Mouse (Mus musculus): ENCODE results near the gene Ppp1r26.
A peak's percentile ranks its signal among the peaks of the same experiment; 100 is the strongest.
"Not testable (repeated sequence)": the region's sequence is repeated elsewhere in the genome, so short reads cannot be mapped to it uniquely, and the experiment has no call there.

The Ppp1r26 gene

GRCm38 (mm10) chr2:28467860-28468485 is 21.4 kb downstream of the Ppp1r26 start, which contains the start of gene Mrps2:
Gene Mrps2, plus strand, starts transcription at chr2:28468066.
- H3K27me3 ChIP-seq (ENCODE audit: control insufficient read depth, insufficient read depth, low read length, poor library complexity, severe bottlenecking) = no peaks in the 10 kb centered on the region; the same call in 1 of the 2 replicates
- peak; percentile 88 for DNase-seq (ENCODE audit: low read depth, low spot score)
- no peaks in the 10 kb centered on the region; the same call in 1 of the 2 replicates for H3K36me3 ChIP-seq (ENCODE audit: control insufficient read depth, insufficient read depth, low read length, poor library complexity, severe bottlenecking)

- no peaks in the 10 kb centered on the region; the same call in 1 of the 2 replicates for H3K36me3 ChIP-seq (ENCODE audit: control insufficient read depth, insufficient read depth, low read length, poor library complexity, severe bottlenecking)
- no peaks in the 10 kb centered on the region; the same call in 1 of the 2 replicates for H3K27me3 ChIP-seq (ENCODE audit: control insufficient read depth, insufficient read depth, low read length, poor library complexity, severe bottlenecking)
- no peak for DNase-seq (ENCODE audit: low read depth, low spot score)
Observed at GRCm38 (mm10) chr2:28468486-28469225, 22.1 kb downstream of the Ppp1r26 start.

DNA sequence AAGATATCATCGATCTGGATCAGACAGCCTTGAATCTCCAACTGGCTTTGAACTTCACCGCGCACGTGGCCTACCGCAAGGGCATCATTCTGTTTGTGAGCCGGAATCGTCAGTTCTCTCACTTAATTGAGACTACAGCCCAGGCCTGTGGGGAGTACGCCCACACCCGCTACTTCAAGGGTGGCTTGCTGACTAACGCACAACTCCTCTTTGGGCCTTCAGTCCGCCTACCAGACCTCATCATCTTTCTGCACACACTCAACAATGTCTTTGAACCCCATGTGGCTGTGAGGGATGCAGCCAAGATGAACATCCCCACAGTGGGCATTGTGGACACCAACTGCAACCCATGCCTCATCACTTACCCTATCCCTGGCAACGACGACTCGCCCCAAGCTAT is 22.9 kb downstream of the Ppp1r26 start:
- H3K36me3 ChIP-seq (ENCODE audit: control insufficient read depth, insufficient read depth, low read length, poor library complexity, severe bottlenecking) = no peaks in the 10 kb centered on the region; the same call in 1 of the 2 replicates
- no peak for DNase-seq (ENCODE audit: low read depth, low spot score)
- no peaks in the 10 kb centered on the region; the same call in 1 of the 2 replicates for H3K27me3 ChIP-seq (ENCODE audit: control insufficient read depth, insufficient read depth, low read length, poor library complexity, severe bottlenecking)

DNA sequence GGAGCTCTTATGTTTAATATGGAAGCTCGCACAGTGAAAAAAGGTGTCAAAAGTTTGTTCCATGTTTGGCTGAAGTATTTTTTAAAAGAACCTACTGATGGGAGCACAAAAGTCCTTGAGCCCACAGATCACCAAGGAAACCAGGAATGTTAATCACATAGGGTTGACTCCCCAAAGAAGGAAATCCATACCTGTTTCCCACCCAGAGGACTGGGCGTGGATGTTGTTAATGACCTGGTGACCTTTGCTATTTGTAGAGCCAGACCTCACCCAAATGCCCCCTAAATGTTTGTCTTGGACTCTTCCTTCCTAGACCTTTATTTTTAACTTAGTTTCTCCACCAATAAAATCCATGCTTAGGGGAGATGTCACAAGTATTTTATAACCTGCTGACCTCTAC is 24.0 kb downstream of the Ppp1r26 start:
- no peak for DNase-seq (ENCODE audit: low read depth, low spot score)
- H3K36me3 ChIP-seq (ENCODE audit: control insufficient read depth, insufficient read depth, low read length, poor library complexity, severe bottlenecking) = no peaks in the 10 kb centered on the region; the same call in 1 of the 2 replicates

GRCm38 (mm10) chr2:28472011-28472410 is 25.4 kb downstream of the Ppp1r26 start:
- not testable (repeated sequence) for DNase-seq (ENCODE audit: low read depth, low spot score); H3K27me3 ChIP-seq (ENCODE audit: control insufficient read depth, insufficient read depth, low read length, poor library complexity, severe bottlenecking); H3K36me3 ChIP-seq (ENCODE audit: control insufficient read depth, insufficient read depth, low read length, poor library complexity, severe bottlenecking)

More for the DNA sequence above, 24.0 kb downstream of the Ppp1r26 start:
- H3K27me3 ChIP-seq (ENCODE audit: control insufficient read depth, insufficient read depth, low read length, poor library complexity, severe bottlenecking) = no peaks in the 10 kb centered on the region; the same call in 1 of the 2 replicates

DNA sequence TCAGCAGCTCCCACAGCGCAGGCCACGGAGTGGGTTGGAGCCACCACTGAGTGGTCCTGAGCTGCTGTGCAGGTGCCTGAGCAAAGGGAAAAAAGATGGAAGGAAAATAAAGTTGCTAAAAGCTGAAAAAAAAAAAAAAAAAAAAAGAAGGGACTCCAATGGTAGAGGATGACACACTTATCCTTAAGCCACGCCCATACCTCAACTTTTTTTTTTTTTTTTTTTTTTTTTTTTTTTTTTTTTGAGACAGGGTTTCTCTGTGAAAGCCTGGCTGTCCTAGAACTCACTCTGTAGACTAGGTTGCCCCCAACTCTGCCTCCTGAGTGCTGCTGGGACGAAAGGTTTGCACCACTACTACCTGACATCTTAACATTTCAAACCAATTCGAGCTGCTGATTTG is 31.4 kb downstream of the Ppp1r26 start:
- not testable (repeated sequence) for H3K27me3 ChIP-seq (ENCODE audit: control insufficient read depth, insufficient read depth, low read length, poor library complexity, severe bottlenecking); H3K36me3 ChIP-seq (ENCODE audit: control insufficient read depth, insufficient read depth, low read length, poor library complexity, severe bottlenecking)

DNA sequence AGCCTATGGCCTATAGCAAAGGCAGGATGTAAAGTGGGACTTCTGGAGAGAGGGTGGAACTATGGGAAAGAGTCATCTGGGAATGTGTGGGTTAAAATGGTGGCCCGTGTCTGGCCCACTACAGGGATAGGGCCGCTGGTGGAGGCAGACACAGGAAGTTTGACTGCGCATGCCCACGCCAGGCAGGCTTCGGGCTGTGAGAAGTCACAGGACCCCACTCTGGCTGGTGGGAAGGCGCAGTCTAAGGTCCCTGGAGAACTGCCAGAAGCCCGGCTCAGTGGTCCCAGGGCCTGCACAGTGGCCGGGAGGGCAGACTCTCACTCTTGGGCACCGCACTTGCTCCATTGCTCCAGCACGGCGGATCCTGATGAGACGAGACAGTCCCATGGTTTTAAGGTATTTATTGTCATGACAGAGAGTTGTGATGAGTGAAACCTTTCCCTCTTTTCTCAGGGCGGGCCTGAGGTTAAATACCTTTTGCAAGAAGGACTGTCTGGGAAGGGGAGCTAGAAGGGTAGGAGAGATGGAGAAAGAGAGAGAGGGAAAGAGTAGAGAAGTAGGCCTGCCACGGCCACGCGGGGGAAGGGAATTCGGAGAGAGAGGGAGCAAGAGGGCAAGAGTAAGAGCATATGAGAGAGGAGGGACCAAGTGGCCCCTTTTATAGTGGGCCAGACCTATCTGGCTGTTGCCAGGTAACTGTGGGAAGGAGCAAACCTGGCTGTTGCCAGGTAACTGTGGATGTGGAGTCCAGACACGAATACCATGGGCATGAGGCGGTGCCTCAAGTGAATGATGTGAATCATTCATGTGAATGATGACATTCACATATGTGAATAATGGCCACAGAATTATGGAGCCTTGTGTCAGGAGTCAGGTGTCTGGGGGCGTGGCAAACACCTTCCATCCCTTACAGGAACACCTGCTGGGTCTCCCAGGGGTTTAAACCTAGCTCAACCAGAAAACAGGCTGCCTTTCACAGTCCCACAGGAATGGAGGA is 32.9 kb downstream of the Ppp1r26 start:
- Histone ChIP-seq H3K36me3 (ENCODE audit: control insufficient read depth, insufficient read depth, low read length, poor library complexity, severe bottlenecking) (no peaks in the 10 kb centered on the region), H3K27me3 (ENCODE audit: control insufficient read depth, insufficient read depth, low read length, poor library complexity, severe bottlenecking) (no peaks in the 10 kb centered on the region)
- DNase-seq (ENCODE audit: low read depth, low spot score) = no peak

More for the DNA sequence above, 31.4 kb downstream of the Ppp1r26 start:
- DNase-seq (ENCODE audit: low read depth, low spot score) = not testable (repeated sequence)

DNA sequence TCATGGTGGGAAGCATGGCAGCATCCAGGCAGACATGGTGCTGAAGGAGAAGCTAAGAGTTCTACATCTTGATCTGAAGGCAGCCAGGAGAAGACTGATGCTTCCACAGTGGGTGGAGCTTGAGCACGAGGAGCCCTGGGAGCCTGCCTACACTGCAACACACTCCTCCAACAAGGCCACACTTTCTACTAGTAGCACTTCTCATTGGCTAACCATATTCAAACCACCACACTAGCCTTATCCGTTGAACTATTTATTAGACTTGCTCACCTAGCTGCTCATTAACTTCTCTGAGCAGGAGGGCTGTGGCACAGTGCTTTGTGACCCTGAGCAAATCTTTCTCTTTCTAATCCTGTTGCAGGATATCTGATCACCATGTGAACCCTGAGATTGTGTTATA is 37.3 kb downstream of the Ppp1r26 start:
- Histone ChIP-seq H3K36me3 (ENCODE audit: control insufficient read depth, insufficient read depth, low read length, poor library complexity, severe bottlenecking) (no peaks in the 10 kb centered on the region), H3K27me3 (ENCODE audit: control insufficient read depth, insufficient read depth, low read length, poor library complexity, severe bottlenecking) (no peaks in the 10 kb centered on the region)

GRCm38 (mm10) chr2:28494521-28494920 is 47.9 kb downstream of the Ppp1r26 start:
- Histone ChIP-seq H3K27me3 (ENCODE audit: control insufficient read depth, insufficient read depth, low read length, poor library complexity, severe bottlenecking) (no peaks in the 10 kb centered on the region), H3K36me3 (ENCODE audit: control insufficient read depth, insufficient read depth, low read length, poor library complexity, severe bottlenecking) (no peaks in the 10 kb centered on the region)
- no peak for DNase-seq (ENCODE audit: low read depth, low spot score)

More for the DNA sequence above, 37.3 kb downstream of the Ppp1r26 start:
- DNase-seq (ENCODE audit: low read depth, low spot score) = no peak

GRCm38 (mm10) chr2:28495207-28495756 is 48.7 kb downstream of the Ppp1r26 start:
- peak; percentile 46 for DNase-seq (ENCODE audit: low read depth, low spot score)
- no peaks in the 10 kb centered on the region for H3K36me3 ChIP-seq (ENCODE audit: control insufficient read depth, insufficient read depth, low read length, poor library complexity, severe bottlenecking)
- no peaks in the 10 kb centered on the region for H3K27me3 ChIP-seq (ENCODE audit: control insufficient read depth, insufficient read depth, low read length, poor library complexity, severe bottlenecking)

- no peak for DNase-seq (ENCODE audit: low read depth, low spot score)
- H3K36me3 ChIP-seq (ENCODE audit: control insufficient read depth, insufficient read depth, low read length, poor library complexity, severe bottlenecking) = no peaks in the 10 kb centered on the region
Observed at GRCm38 (mm10) chr2:28495801-28496595, 49.4 kb downstream of the Ppp1r26 start.

GRCm38 (mm10) chr2:28496671-28497070 is 50.1 kb downstream of the Ppp1r26 start, which contains the start of gene Gbgt1:
Gene Gbgt1, plus strand, starts transcription at chr2:28496891.
- no peaks in the 10 kb centered on the region for H3K36me3 ChIP-seq (ENCODE audit: control insufficient read depth, insufficient read depth, low read length, poor library complexity, severe bottlenecking)
- no peaks in the 10 kb centered on the region for H3K27me3 ChIP-seq (ENCODE audit: control insufficient read depth, insufficient read depth, low read length, poor library complexity, severe bottlenecking)
- no peak for DNase-seq (ENCODE audit: low read depth, low spot score)

More at GRCm38 (mm10) chr2:28495801-28496595, 49.4 kb downstream of the Ppp1r26 start:
- H3K27me3 ChIP-seq (ENCODE audit: control insufficient read depth, insufficient read depth, low read length, poor library complexity, severe bottlenecking) = no peaks in the 10 kb centered on the region

GRCm38 (mm10) chr2:28497561-28497960 is 51.0 kb downstream of the Ppp1r26 start:
- Histone ChIP-seq H3K27me3 (ENCODE audit: control insufficient read depth, insufficient read depth, low read length, poor library complexity, severe bottlenecking) (no peaks in the 10 kb centered on the region), H3K36me3 (ENCODE audit: control insufficient read depth, insufficient read depth, low read length, poor library complexity, severe bottlenecking) (no peaks in the 10 kb centered on the region)
- DNase-seq (ENCODE audit: low read depth, low spot score) = no peak

Data from splenic B cell, adult 2 months (primary cell).